8 mouse cellular contexts compared by ENCODE assay signal in genomic region chr17:29502669-29503665, GRCm38 (mm10). TPM values are rescaled to one million over a fixed set of nuclear protein-coding genes. Genes with fewer than 3 reads are reported as not detected.
A peak's percentile ranks its signal among the peaks of the same experiment; 100 is the strongest.
DNase-seq lines count a peak whose midpoint lies in the region; ATAC-seq and TF ChIP-seq lines count a peak whose summit lies in the region.

No protein-coding gene starts in this region.

- no peak for ATAC-seq in liver, embryonic 12.5 days

- TF ChIP-seq EP300 in ES-Bruce4 (IDR thresholded peaks at IDR 0.05; ENCODE audit: insufficient read depth, low read depth, low read length): 0 out of 2 replicates have a peak, but pooled peaks have one; percentile 33

- H3K4me3 ChIP-seq in ES-Bruce4 (ENCODE audit: low read depth, low read length): peak overlapping the region; percentile 13; the same call in 1 of the 2 replicates
- peak overlapping the region; percentile 52 for H3K4me3 ChIP-seq in erythroblast, embryonic 14.5 days (replicated peaks)
- no peak overlapping the region for H3K4me3 ChIP-seq in liver, embryonic 12.5 days

- TF ChIP-seq POLR2A in ES-Bruce4 (IDR thresholded peaks at IDR 0.05; ENCODE audit: insufficient read depth, low read length): no peak

- 13% methylated on average over 32 of the region's 32 CpGs for WGBS in liver, embryonic 12.5 days (ENCODE audit: insufficient replicate concordance)

- H3K27me3 ChIP-seq in ES-Bruce4 (ENCODE audit: control insufficient read depth, insufficient read depth, low read length, poor library complexity, severe bottlenecking): no peaks in the 10 kb centered on the region
- H3K27me3 ChIP-seq in erythroblast, embryonic 14.5 days (ENCODE audit: control insufficient read depth): no peaks in the 10 kb centered on the region
- no peaks in the 10 kb centered on the region for H3K27me3 ChIP-seq in liver, embryonic 12.5 days (replicated peaks)

- H3K4me2 ChIP-seq in liver, embryonic 12.5 days: peak overlapping the region; percentile 53

- 0 out of 2 replicates have a peak overlapping the region, but pooled peaks have one; percentile 51 for H3K9ac ChIP-seq in ES-Bruce4 (ENCODE audit: low read depth, poor library complexity, severe bottlenecking)
- peak overlapping the region; percentile 84 for H3K9ac ChIP-seq in liver, embryonic 12.5 days

- no peaks in the 10 kb centered on the region for H3K9me3 ChIP-seq in ES-Bruce4 (replicated peaks; ENCODE audit: control insufficient read depth, insufficient read depth, low read length, poor library complexity, severe bottlenecking)
- H3K9me3 ChIP-seq in erythroblast, embryonic 14.5 days (ENCODE audit: control insufficient read depth, low read length): peaks cover 4% of the 10 kb centered on the region
- H3K9me3 ChIP-seq in liver, embryonic 12.5 days (replicated peaks): no peaks in the 10 kb centered on the region

- no peak overlapping the region for H3K27ac ChIP-seq in ES-Bruce4 (ENCODE audit: insufficient read depth, low read length)
- peak overlapping the region; percentile 100 for H3K27ac ChIP-seq in liver, embryonic 12.5 days

- H3K36me3 ChIP-seq in ES-Bruce4 (ENCODE audit: control insufficient read depth, insufficient read depth, low read length, poor library complexity, severe bottlenecking): no peaks in the 10 kb centered on the region
- peaks cover 14% of the 10 kb centered on the region for H3K36me3 ChIP-seq in erythroblast, embryonic 14.5 days (ENCODE audit: control insufficient read depth)
- no peaks in the 10 kb centered on the region for H3K36me3 ChIP-seq in liver, embryonic 12.5 days

- peaks cover 2% of the 10 kb centered on the region for H3K4me1 ChIP-seq in ES-Bruce4 (ENCODE audit: control insufficient read depth, insufficient read depth, low read length)
- H3K4me1 ChIP-seq in erythroblast, embryonic 14.5 days (ENCODE audit: control insufficient read depth): peaks cover 92% of the 10 kb centered on the region
- peaks cover 84% of the 10 kb centered on the region for H3K4me1 ChIP-seq in liver, embryonic 12.5 days

- TF ChIP-seq CTCF in ES-Bruce4 (IDR thresholded peaks at IDR 0.05; ENCODE audit: low read depth, low read length): no peak

- peak; percentile 17 for DNase-seq in kidney, adult 18-20 months
- no peak for DNase-seq in kidney, postnatal 25 days
- no peak for DNase-seq in layer of hippocampus, postnatal 25 days (ENCODE audit: extremely low spot score in 1 of 2, low spot score in 1 of 2)
- no peak for DNase-seq in urinary bladder, postnatal 4 days (ENCODE audit: low spot score in 2 of 2)
- no peak for DNase-seq in urinary bladder, postnatal 14 days (ENCODE audit: low spot score)

RNA-seq across cellular contexts. Expression of gene Pim1, which starts 12.4 kb away (rescaled TPM):
- polyA plus RNA-seq in ES-Bruce4 (2011; ENCODE audit: insufficient read depth, insufficient read length, low read depth, missing spikeins): 348 and 350 TPM in 2 replicates
- 72.6 and 76.6 TPM in 2 replicates for polyA plus RNA-seq in erythroblast, embryonic 14.5 days (2012)
- polyA plus RNA-seq in liver, embryonic 12.5 days (2016; fragmentation: Nextera tagmentation; extraction: Ambion mirVana): 112 and 114 TPM in 2 replicates
- total RNA-seq in layer of hippocampus, postnatal 25 days (2021): 1 to 10 TPM; 2.7 to 3.7 TPM

RNA-seq across cellular contexts. Expression of gene Gm17657, which starts 46.5 kb away (rescaled TPM):
- 1.6 and 2.4 TPM in 2 replicates for polyA plus RNA-seq in ES-Bruce4 (2011; ENCODE audit: insufficient read depth, insufficient read length, low read depth, missing spikeins)
- not detected in 2 replicates for polyA plus RNA-seq in erythroblast, embryonic 14.5 days (2012)
- polyA plus RNA-seq in liver, embryonic 12.5 days (2016; fragmentation: Nextera tagmentation; extraction: Ambion mirVana): not detected in 2 replicates
- total RNA-seq in layer of hippocampus, postnatal 25 days (2021): not detected

RNA-seq across cellular contexts. Expression of gene Tbc1d22b, which starts 46.6 kb away (rescaled TPM):
- polyA plus RNA-seq in ES-Bruce4 (2011; ENCODE audit: insufficient read depth, insufficient read length, low read depth, missing spikeins): 20.8 and 21.8 TPM in 2 replicates
- 0.99 and 1.1 TPM in 2 replicates for polyA plus RNA-seq in erythroblast, embryonic 14.5 days (2012)
- polyA plus RNA-seq in liver, embryonic 12.5 days (2016; fragmentation: Nextera tagmentation; extraction: Ambion mirVana): 7.4 and 7.9 TPM in 2 replicates
- total RNA-seq in layer of hippocampus, postnatal 25 days (2021): 10 to 100 TPM; 43.4 to 45.7 TPM

RNA-seq across cellular contexts. Expression of gene Tmem217, which starts 49.2 kb away (rescaled TPM):
- polyA plus RNA-seq in ES-Bruce4 (2011; ENCODE audit: insufficient read depth, insufficient read length, low read depth, missing spikeins): not detected in 2 replicates
- polyA plus RNA-seq in erythroblast, embryonic 14.5 days (2012): not detected in 2 replicates
- polyA plus RNA-seq in liver, embryonic 12.5 days (2016; fragmentation: Nextera tagmentation; extraction: Ambion mirVana): 0.67 and 0.68 TPM in 2 replicates
- total RNA-seq in layer of hippocampus, postnatal 25 days (2021): under 1 TPM in 1 of 2 experiments, not detected in 1; 0.44 TPM
